Mouse (Mus musculus): ENCODE measurements around the gene 4930578G10Rik.

- TF ChIP-seq CTCF (IDR thresholded peaks at IDR 0.05; ENCODE audit: borderline replicate concordance, control insufficient read depth, extremely low read depth, insufficient read depth, low read length, poor library complexity), result no peak
- no peak for TF ChIP-seq POLR2A (IDR thresholded peaks at IDR 0.05; ENCODE audit: control insufficient read depth, extremely low read depth, insufficient read depth, low read length, poor library complexity)
These were observed 145.3 kb downstream of the 4930578G10Rik start for GRCm38 (mm10) chr4:42880677-42880948.
